Mouse (Mus musculus): Measurements from ENCODE around the gene Pde9a. TPM values are rescaled to one million over a fixed set of nuclear protein-coding genes. Genes with fewer than 3 reads are reported as not detected.

Gene Pde9a
- polyA plus RNA-seq, 1 experiment from 2014 or later, result 34.5 TPM

DNA sequence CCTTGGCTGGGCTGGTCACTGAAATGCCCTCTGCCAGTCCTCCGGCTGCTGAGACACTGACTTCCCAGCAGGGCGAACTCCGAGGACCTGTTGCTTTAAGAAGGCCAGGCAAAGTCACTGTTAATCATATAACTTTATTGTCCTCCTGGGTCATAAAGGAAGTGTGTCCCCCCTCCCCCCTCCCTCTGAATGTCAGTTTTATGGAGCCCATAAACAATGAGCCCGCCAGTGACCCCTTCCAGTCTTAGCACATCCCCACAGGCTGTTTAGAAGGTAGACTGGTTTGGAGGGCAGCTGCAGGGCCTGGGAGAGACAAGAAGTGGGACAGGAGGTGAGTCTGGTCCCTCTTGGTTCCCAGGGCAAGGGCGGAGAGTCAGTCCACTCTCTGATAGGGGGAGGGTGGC lies 46.9 kb downstream of the Pde9a start:
- no peak overlapping the region for H3K27ac ChIP-seq (ENCODE audit: low read depth, low read length)
- DNase-seq (ENCODE audit: low spot score) (no peak), ATAC-seq (ENCODE audit: insufficient read depth, low FRiP score, low TSS enrichment) (no peak; the same call in 1 of the 2 replicates)
- H3K4me3 ChIP-seq (ENCODE audit: low read depth, low read length), result no peak overlapping the region
- 0 out of 2 replicates have a peak overlapping the region, but pooled peaks have one; percentile 14 for H3K9ac ChIP-seq (ENCODE audit: low read length)
- 8% methylated on average over 5 of the region's 5 CpGs for WGBS
- peaks cover 2% of the 10 kb centered on the region; the same call in 1 of the 2 replicates for H3K27me3 ChIP-seq (ENCODE audit: control insufficient read depth, insufficient read depth, low read length)
- H3K9me3 ChIP-seq (ENCODE audit: control insufficient read depth, low read length), result peaks cover 3% of the 10 kb centered on the region; the same call in 1 of the 2 replicates
- peak overlapping the region; percentile 34 for H3K4me2 ChIP-seq (ENCODE audit: low read depth)
- H3K36me3 ChIP-seq (ENCODE audit: control insufficient read depth, insufficient read depth, low read length), result 0 out of 2 replicates have a peak, but pooled peaks cover 3% of the 10 kb centered on the region
- peaks cover 38% of the 10 kb centered on the region for H3K4me1 ChIP-seq (ENCODE audit: control insufficient read depth, insufficient read depth, low read length)

DNA sequence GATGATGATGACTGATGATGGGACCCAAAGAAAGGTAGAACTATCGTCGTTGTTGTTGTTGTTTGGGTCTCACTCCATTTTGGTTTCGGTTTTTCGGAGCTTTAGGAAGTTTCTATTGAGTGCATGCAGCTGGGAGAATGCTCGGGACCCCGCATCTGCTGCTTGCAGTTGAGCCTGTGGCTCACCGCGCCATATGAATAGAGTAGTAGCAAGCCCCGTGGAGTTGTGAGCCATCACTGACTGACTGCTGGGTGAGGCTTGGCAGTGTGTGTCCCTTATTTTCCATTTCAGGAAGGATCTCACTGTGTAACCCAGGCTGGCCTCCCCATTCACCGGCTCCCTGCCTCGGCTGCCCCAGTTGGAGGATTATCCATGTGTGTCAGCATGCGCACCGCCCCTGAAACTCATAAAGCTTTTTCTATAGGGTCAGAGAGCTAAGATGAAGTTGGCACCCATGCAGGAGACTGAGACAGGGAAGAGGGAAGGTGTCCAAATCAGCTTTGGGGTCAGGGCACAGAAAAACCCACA lies 47.5 kb downstream of the Pde9a start:
- 18% methylated on average over 13 of the region's 13 CpGs for WGBS
- Histone ChIP-seq H3K9me3 (ENCODE audit: control insufficient read depth, low read length) (peaks cover 3% of the 10 kb centered on the region; the same call in 1 of the 2 replicates), H3K27me3 (ENCODE audit: control insufficient read depth, insufficient read depth, low read length) (peaks cover 2% of the 10 kb centered on the region; the same call in 1 of the 2 replicates), H3K4me1 (ENCODE audit: control insufficient read depth, insufficient read depth, low read length) (peaks cover 38% of the 10 kb centered on the region), H3K9ac (ENCODE audit: low read length) (0 out of 2 replicates have a peak overlapping the region, but pooled peaks have one; percentile 1), H3K27ac (ENCODE audit: low read depth, low read length) (no peak overlapping the region), H3K4me3 (ENCODE audit: low read depth, low read length) (no peak overlapping the region), H3K36me3 (ENCODE audit: control insufficient read depth, insufficient read depth, low read length) (0 out of 2 replicates have a peak, but pooled peaks cover 3% of the 10 kb centered on the region), H3K4me2 (ENCODE audit: low read depth) (peak overlapping the region; percentile 34)
- DNase-seq (ENCODE audit: low spot score) (no peak), ATAC-seq (ENCODE audit: insufficient read depth, low FRiP score, low TSS enrichment) (no peak)

DNA sequence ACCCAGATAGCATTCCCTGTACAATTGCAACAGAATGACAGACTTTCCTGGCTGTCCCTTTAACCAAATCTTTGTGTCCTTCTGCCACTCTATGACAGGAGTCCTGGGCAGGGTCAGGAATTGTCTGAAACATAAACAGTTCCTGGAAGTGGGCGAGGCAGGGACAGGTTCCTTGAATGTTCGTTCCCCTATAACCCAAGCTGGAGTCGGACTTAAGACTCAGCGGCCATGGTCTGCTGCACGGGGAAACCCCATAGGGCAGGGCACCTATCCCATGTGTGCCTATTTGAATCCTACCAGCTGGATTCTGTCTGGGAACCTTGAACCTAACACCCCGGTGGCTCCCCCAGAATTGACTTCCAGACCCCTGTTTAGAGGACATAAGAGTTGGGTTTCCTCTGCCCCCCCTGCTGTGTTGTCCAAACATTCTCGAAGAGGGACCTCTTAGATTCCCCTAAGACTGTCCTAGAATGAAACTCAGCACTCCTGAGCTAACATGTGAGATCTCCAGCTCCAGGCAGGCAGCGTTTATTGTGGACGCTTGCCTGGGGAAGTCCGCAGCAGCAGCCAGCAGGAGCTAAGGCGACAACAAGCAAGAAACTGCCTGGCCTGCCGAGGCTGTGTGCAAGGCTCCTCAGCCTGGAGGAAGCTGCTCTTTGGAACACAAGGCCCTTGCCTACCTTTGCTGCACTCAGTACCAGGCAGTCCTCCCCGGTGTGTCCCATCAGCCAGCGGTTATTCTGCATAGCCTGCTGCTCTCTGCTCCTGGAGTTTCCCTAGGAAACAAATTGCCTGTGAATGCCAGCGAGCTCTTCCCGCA lies 48.2 kb downstream of the Pde9a start:
- Histone ChIP-seq H3K9ac (ENCODE audit: low read length) (peak overlapping the region; percentile 37), H3K27ac (ENCODE audit: low read depth, low read length) (0 out of 2 replicates have a peak overlapping the region, but pooled peaks have one; percentile 44)

DNA sequence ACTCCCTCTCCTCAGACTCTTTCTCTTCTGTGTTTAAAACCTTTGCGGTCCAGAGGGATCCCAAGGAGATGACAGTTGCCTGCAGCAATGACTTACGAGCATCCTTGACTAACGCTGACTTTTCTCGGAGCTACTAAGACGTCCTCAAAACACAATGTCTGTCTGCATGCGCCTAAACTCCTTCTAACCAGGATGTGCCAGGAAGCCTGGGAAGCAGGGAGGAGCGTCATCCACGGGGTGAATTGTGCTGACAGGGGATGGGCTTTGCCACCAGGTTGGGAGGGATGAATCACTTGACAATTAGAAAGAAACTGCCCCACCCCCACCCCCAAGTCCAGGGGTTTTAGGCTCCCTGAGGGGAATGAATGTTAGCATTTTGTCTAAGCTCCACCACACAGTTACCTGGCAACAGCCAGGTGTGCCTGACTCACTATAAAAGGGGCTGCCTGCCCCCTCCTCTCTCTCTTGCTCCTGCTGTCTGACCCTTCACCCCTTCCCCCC lies 48.9 kb downstream of the Pde9a start:
- DNase-seq (ENCODE audit: low spot score) (no peak), ATAC-seq (ENCODE audit: insufficient read depth, low FRiP score, low TSS enrichment) (no peak)
- no peak overlapping the region for H3K27ac ChIP-seq (ENCODE audit: low read depth, low read length)
- no peak overlapping the region for H3K4me3 ChIP-seq (ENCODE audit: low read depth, low read length)
- no peaks in the 10 kb centered on the region for H3K36me3 ChIP-seq (ENCODE audit: control insufficient read depth, insufficient read depth, low read length)
- H3K27me3 ChIP-seq (ENCODE audit: control insufficient read depth, insufficient read depth, low read length), result peaks cover 2% of the 10 kb centered on the region; the same call in 1 of the 2 replicates
- peaks cover 38% of the 10 kb centered on the region for H3K4me1 ChIP-seq (ENCODE audit: control insufficient read depth, insufficient read depth, low read length)
- H3K4me2 ChIP-seq (ENCODE audit: low read depth), result peak overlapping the region; percentile 31
- no peaks in the 10 kb centered on the region for H3K9me3 ChIP-seq (ENCODE audit: control insufficient read depth, low read length)
- peak overlapping the region; percentile 37 for H3K9ac ChIP-seq (ENCODE audit: low read length)
- 7% methylated on average over 8 of the region's 8 CpGs for WGBS

More for the DNA sequence above, 48.2 kb downstream of the Pde9a start:
- peaks cover 38% of the 10 kb centered on the region for H3K4me1 ChIP-seq (ENCODE audit: control insufficient read depth, insufficient read depth, low read length)
- H3K27me3 ChIP-seq (ENCODE audit: control insufficient read depth, insufficient read depth, low read length), result peaks cover 2% of the 10 kb centered on the region; the same call in 1 of the 2 replicates
- peak overlapping the region; percentile 34 for H3K4me2 ChIP-seq (ENCODE audit: low read depth)
- H3K9me3 ChIP-seq (ENCODE audit: control insufficient read depth, low read length), result peaks cover 3% of the 10 kb centered on the region; the same call in 1 of the 2 replicates
- ATAC-seq (ENCODE audit: insufficient read depth, low FRiP score, low TSS enrichment), result no peak
- H3K36me3 ChIP-seq (ENCODE audit: control insufficient read depth, insufficient read depth, low read length), result 0 out of 2 replicates have a peak, but pooled peaks cover 3% of the 10 kb centered on the region
- H3K4me3 ChIP-seq (ENCODE audit: low read depth, low read length), result no peak overlapping the region
- WGBS, result 8% methylated on average over 16 of the region's 16 CpGs
- no peak for DNase-seq (ENCODE audit: low spot score)

DNA sequence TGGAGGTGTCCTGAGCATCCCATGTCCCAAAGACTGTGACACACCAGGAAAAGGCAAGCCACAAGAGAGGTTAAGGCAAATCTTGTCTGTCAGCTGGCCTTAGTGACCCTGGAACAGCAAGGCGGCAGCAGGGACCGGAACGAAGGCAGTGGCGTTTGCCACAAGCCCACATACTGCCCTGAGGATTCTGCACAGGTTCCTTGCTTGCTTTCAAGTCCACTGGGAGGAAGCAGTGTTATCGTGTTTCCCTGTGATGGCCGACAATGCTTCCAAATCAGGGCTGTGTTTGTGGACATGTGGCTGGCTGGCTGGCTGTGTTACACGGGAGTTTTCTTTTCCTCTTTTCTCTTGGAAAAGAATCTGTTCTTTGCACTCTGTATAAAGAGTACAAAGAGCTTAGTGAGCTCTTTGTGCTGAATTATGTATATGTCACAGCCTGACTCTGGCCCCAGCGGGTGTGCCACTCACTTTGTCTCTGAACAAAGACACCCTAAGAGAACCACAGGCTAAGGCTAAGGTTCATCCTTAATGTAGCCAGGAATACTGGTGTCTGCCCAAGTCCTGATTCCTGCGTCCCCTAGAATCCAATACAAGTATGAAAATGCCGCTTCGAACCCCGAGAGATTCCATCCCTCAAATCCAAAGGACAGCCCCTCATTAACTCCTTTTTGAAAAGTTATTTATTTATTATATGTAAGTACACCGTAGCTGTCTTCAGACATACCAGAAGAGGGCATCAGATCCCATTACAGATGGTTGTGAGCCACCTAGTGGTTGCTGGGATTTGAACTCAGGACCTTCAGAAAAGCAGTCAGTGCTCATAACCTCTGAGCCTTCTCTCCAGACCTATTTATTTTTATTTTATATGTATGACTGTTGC lies 50.2 kb downstream of the Pde9a start:
- peaks cover 2% of the 10 kb centered on the region; the same call in 1 of the 2 replicates for H3K27me3 ChIP-seq (ENCODE audit: control insufficient read depth, insufficient read depth, low read length)
- H3K9me3 ChIP-seq (ENCODE audit: control insufficient read depth, low read length), result no peaks in the 10 kb centered on the region
- H3K4me3 ChIP-seq (ENCODE audit: low read depth, low read length), result no peak overlapping the region
- H3K9ac ChIP-seq (ENCODE audit: low read length), result no peak overlapping the region
- H3K4me2 ChIP-seq (ENCODE audit: low read depth), result no peak overlapping the region
- H3K36me3 ChIP-seq (ENCODE audit: control insufficient read depth, insufficient read depth, low read length), result no peaks in the 10 kb centered on the region
- ATAC-seq (ENCODE audit: insufficient read depth, low FRiP score, low TSS enrichment), result peak; percentile 29; the same call in 1 of the 2 replicates
- H3K27ac ChIP-seq (ENCODE audit: low read depth, low read length), result peak overlapping the region; percentile 67; the same call in 1 of the 2 replicates
- DNase-seq (ENCODE audit: low spot score), result peak; percentile 49
- peaks cover 38% of the 10 kb centered on the region for H3K4me1 ChIP-seq (ENCODE audit: control insufficient read depth, insufficient read depth, low read length)
- 34% methylated on average over 13 of the region's 13 CpGs for WGBS

DNA sequence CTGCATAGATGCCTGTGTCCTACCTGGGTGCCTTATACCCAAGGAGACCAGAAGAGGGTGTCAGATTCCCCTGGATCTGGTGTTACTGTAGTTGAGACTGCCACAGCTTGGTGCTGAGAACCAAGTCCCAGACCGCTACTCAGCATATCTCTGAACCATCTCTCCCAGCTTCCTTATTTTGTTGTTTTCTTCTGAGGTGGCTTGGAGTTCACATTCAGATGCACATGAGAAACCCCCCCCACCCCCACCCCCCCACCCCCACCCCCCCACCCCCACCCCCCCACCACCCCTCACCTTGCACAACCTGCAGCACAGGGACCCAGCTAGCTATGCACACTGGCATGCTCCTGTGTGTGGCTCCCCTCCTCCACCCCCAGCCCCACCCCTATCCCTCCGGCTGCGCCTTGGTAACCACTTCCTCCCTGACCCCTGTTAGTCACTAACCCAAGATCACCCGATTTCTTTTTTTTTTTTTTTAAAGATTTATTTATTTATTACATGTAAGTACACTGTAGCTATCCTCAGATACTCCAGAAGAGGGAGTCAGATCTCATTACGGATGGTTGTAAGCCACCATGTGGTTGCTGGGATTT lies 50.9 kb downstream of the Pde9a start:
- ATAC-seq (ENCODE audit: insufficient read depth, low FRiP score, low TSS enrichment) (no peak), DNase-seq (ENCODE audit: low spot score) (no peak)
- Histone ChIP-seq H3K36me3 (ENCODE audit: control insufficient read depth, insufficient read depth, low read length) (no peaks in the 10 kb centered on the region), H3K9me3 (ENCODE audit: control insufficient read depth, low read length) (no peaks in the 10 kb centered on the region), H3K4me2 (ENCODE audit: low read depth) (no peak overlapping the region), H3K4me1 (ENCODE audit: control insufficient read depth, insufficient read depth, low read length) (peaks cover 38% of the 10 kb centered on the region), H3K27me3 (ENCODE audit: control insufficient read depth, insufficient read depth, low read length) (peaks cover 2% of the 10 kb centered on the region; the same call in 1 of the 2 replicates), H3K27ac (ENCODE audit: low read depth, low read length) (no peak overlapping the region), H3K9ac (ENCODE audit: low read length) (no peak overlapping the region), H3K4me3 (ENCODE audit: low read depth, low read length) (no peak overlapping the region)
- WGBS, result 81% methylated on average over 4 of the region's 5 CpGs

DNA sequence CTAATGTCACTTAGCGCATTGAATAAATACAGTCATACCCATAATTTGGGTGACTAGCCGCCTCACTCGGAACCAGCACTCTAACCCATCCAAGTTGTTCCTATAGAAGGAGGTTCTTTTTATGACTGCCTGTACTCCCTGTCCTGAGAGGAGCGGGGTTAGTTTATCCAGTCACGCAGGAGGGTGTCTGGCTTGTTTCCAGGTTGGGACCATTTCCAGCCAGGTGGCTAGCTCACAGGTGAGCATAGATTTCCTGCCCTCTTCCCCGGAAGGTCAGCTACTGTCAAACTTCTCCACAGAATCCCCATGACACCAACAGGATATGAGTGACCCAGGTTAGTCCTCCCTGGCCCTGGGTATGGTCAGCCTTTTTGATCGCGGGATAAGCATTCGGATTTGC lies 51.5 kb downstream of the Pde9a start:
- Histone ChIP-seq H3K9me3 (ENCODE audit: control insufficient read depth, low read length) (no peaks in the 10 kb centered on the region), H3K4me1 (ENCODE audit: control insufficient read depth, insufficient read depth, low read length) (peaks cover 34% of the 10 kb centered on the region), H3K36me3 (ENCODE audit: control insufficient read depth, insufficient read depth, low read length) (no peaks in the 10 kb centered on the region), H3K27me3 (ENCODE audit: control insufficient read depth, insufficient read depth, low read length) (peaks cover 2% of the 10 kb centered on the region; the same call in 1 of the 2 replicates), H3K4me2 (ENCODE audit: low read depth) (no peak overlapping the region), H3K9ac (ENCODE audit: low read length) (no peak overlapping the region), H3K27ac (ENCODE audit: low read depth, low read length) (no peak overlapping the region), H3K4me3 (ENCODE audit: low read depth, low read length) (no peak overlapping the region)
- ATAC-seq (ENCODE audit: insufficient read depth, low FRiP score, low TSS enrichment) (no peak), DNase-seq (ENCODE audit: low spot score) (no peak)
- 95% methylated on average over 9 of the region's 9 CpGs for WGBS

DNA sequence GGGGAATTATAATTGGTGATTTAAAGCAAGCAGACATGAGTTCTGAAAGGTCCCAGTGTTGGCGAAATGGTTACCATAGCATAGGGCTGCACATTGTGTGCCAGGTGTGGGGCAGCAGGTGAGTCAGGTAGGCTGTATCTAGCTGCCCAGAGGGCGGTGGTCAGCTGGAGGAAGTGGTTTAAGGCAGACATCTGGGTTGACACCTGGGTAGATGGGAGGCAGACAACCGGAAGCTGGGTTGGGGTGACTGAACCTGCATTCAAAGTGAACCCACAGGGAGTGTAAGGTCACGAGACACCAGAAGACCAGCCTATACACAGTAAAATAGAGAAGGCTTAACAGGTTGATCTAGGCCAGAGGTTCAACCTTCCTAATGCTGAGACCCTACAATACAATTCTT lies 54.0 kb downstream of the Pde9a start:
- Histone ChIP-seq H3K4me1 (ENCODE audit: control insufficient read depth, insufficient read depth, low read length) (peaks cover 19% of the 10 kb centered on the region), H3K4me2 (ENCODE audit: low read depth) (no peak overlapping the region), H3K36me3 (ENCODE audit: control insufficient read depth, insufficient read depth, low read length) (no peaks in the 10 kb centered on the region), H3K27me3 (ENCODE audit: control insufficient read depth, insufficient read depth, low read length) (no peaks in the 10 kb centered on the region), H3K4me3 (ENCODE audit: low read depth, low read length) (no peak overlapping the region), H3K9ac (ENCODE audit: low read length) (no peak overlapping the region), H3K9me3 (ENCODE audit: control insufficient read depth, low read length) (no peaks in the 10 kb centered on the region), H3K27ac (ENCODE audit: low read depth, low read length) (no peak overlapping the region)
- ATAC-seq (ENCODE audit: insufficient read depth, low FRiP score, low TSS enrichment) (no peak), DNase-seq (ENCODE audit: low spot score) (no peak)
- WGBS, result 87% methylated on average over 4 of the region's 4 CpGs

All from neural tube, embryonic 11.5 days (tissue).